Comparison of ENCODE assay signal across 26 mouse cellular contexts in genomic region chr4:152020024-152020423, GRCm38 (mm10). TPM values are rescaled to one million over a fixed set of nuclear protein-coding genes. Genes with fewer than 3 reads are reported as not detected.
"Had no signal": no experiment of that assay in that cellular context is flagged by ENCODE, and none has a peak within 500 bp of the region (broad histone marks: within the 10 kb centered on the region; RNA-seq: fewer than 3 reads in every experiment).

No protein-coding gene starts in this region.

- ATAC-seq: hindbrain, postnatal 0 days; intestine, embryonic 16.5 days; liver, embryonic 12.5 days had no signal

- H3K4me3 ChIP-seq: heart, embryonic 13.5 days; heart, embryonic 15.5 days; hindbrain, embryonic 13.5 days; hindbrain, embryonic 15.5 days; kidney, embryonic 15.5 days; limb, embryonic 10.5 days; limb, embryonic 12.5 days; liver, embryonic 12.5 days had no signal

- H3K27me3 ChIP-seq: heart, embryonic 13.5 days; heart, embryonic 15.5 days; hindbrain, embryonic 13.5 days; hindbrain, embryonic 15.5 days; kidney, embryonic 15.5 days; limb, embryonic 12.5 days; liver, embryonic 12.5 days had no signal

- H3K9me3 ChIP-seq: heart, embryonic 13.5 days; heart, embryonic 15.5 days; hindbrain, embryonic 13.5 days; hindbrain, embryonic 15.5 days; kidney, embryonic 15.5 days; limb, embryonic 10.5 days; limb, embryonic 12.5 days; liver, embryonic 12.5 days had no signal

- H3K9ac ChIP-seq: heart, embryonic 13.5 days; heart, embryonic 15.5 days; hindbrain, embryonic 13.5 days; hindbrain, embryonic 15.5 days; kidney, embryonic 15.5 days; limb, embryonic 12.5 days; liver, embryonic 12.5 days; liver, embryonic 14.5 days had no signal

- DNase-seq: gastrocnemius, postnatal 14 days; gastrocnemius, postnatal 36 days; heart, adult 18-20 months; heart, postnatal 14 days; heart, postnatal 36 days; kidney, adult 11 months; kidney, adult 2 months; kidney, adult 9 months; kidney, postnatal 14 days; kidney, postnatal 36 days; layer of hippocampus, adult 9-11 months; layer of hippocampus, postnatal 36 days; liver had no signal

- H3K27ac ChIP-seq: heart, embryonic 13.5 days; heart, embryonic 15.5 days; hindbrain, embryonic 13.5 days; hindbrain, embryonic 15.5 days; hindbrain, postnatal 0 days; kidney, embryonic 15.5 days; kidney, postnatal 0 days; limb, embryonic 10.5 days; limb, embryonic 12.5 days; liver, embryonic 12.5 days; liver, embryonic 14.5 days had no signal

- H3K4me2 ChIP-seq: heart, embryonic 11.5 days; heart, embryonic 13.5 days; heart, embryonic 15.5 days; hindbrain, embryonic 13.5 days; hindbrain, embryonic 15.5 days; kidney, embryonic 15.5 days; limb, embryonic 12.5 days; liver, embryonic 12.5 days had no signal

RNA-seq across cellular contexts. Expression of gene Tas1r1, which starts 18.3 kb away (rescaled TPM):
- total RNA-seq: heart, postnatal 36 days had no signal
- polyA plus RNA-seq: heart, embryonic 13.5 days had no signal
